Mouse (Mus musculus): Measurements from ENCODE around the gene AV320801.
"Not testable (repeated sequence)": the region's sequence is repeated elsewhere in the genome, so short reads cannot be mapped to it uniquely, and the experiment has no call there.

AV320801 gene

DNA sequence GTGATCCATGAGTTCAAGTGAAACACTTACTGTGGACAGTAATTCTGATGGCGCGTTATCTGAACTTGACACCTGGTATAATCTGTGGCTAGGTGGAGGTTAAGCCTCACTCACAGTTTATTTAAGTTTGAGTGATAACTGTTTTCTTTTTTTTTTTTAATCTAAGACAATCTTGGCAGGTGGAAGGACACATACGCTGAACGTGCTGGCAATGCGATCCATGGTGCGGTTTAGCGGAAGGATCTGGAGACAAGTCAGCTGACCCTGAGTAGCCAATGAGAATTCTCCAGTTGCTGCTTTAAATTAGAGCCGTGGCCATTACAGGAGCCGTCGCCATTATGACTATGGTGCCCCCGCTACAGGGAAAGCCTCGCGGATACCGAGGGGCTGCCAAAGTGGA is at the start of gene AV320801:
TSS of gene AV320801 (plus strand) at position 301 of the 400 bp plus-strand sequence.
- not testable (repeated sequence) for DNase-seq

DNA sequence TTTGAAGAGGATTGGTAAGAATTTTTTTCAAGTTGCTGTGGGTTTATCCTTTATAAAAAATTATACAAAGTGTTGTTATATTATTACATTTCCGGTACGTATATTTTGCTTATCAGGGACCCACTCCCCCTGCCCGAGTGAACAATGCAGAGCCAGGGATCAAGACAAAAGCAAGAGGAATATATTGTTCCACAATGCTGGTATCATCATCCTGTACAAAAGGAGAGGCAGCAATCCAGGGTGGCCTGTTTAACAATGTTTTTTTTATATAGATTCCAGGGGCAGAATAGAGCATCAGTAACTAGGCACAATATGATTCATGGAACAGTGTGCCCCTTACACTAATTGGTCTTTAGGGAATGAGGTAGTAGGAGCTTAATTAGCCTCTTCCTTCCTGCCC is 30.2 kb upstream of the AV320801 start:
- not testable (repeated sequence) for DNase-seq

DNA sequence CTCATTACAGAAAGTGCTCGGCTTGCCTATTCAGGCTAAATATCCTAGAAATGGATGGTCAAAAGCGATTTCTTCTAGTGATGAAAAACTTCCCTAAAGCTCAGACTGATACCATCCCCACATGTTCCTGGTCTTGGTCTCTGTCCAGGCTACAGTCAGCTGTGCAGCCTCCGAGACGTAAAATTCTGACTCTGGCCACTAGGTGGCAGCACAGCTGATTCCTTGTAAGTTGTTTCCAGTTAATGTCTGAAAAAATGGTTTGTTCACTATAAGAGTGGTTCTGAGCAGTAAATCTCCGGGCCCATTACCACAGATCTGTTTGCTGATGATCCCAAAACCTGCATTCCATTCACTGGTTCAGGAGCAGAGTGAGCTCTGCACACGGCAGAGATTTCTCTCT is 12.5 kb upstream of the AV320801 start:
- DNase-seq, result not testable (repeated sequence)

DNA sequence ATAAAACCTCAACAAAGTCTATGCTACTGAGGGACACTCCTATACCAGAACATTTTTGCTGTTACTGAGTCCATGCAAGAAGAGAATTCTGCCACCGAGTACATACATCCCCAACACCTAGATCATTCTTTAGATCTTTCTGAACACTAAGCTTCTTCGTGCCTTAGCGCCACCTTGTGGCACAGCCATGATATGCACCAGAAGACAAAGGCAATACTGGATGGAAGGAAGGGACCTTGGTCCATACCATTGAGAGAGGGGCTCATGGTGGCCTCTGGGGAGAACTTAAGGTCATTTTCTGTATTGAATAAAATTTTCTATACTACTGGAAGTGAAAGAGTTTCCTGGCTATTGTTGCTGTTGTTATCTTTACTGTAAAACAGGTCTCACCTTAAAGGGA is 11.2 kb upstream of the AV320801 start:
- not testable (repeated sequence) for DNase-seq
